Mouse (Mus musculus): ENCODE results near the gene Hbq1a.
"Not testable (repeated sequence)": the region's sequence is repeated elsewhere in the genome, so short reads cannot be mapped to it uniquely, and the experiment has no call there.

Hbq1a gene

DNA sequence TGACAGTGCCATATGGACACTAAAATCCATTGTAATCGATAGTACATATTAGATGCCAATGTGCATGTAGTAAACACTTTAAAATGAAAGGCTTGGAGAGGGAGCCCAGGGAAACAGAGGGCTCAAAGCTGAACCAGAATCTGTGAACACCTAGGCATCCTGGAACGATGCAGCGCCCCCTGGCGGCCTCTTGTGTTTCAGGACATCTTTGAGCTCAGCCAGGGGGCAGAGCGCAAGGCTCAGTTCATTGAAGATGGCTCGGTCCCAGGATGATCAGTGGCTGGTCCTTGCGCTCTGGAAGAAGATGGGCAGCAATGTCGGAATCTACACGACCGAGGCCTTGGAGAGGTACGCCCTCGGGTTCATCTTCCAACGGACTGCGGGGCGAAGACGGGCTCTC lies at the start of gene Hbq1a:
TSS of gene Hbq1a (plus strand) at position 205 of the 400 bp plus-strand sequence.
- DNase-seq (ENCODE audit: low spot score in 2 of 2), result peak; percentile 9 to 38

DNA sequence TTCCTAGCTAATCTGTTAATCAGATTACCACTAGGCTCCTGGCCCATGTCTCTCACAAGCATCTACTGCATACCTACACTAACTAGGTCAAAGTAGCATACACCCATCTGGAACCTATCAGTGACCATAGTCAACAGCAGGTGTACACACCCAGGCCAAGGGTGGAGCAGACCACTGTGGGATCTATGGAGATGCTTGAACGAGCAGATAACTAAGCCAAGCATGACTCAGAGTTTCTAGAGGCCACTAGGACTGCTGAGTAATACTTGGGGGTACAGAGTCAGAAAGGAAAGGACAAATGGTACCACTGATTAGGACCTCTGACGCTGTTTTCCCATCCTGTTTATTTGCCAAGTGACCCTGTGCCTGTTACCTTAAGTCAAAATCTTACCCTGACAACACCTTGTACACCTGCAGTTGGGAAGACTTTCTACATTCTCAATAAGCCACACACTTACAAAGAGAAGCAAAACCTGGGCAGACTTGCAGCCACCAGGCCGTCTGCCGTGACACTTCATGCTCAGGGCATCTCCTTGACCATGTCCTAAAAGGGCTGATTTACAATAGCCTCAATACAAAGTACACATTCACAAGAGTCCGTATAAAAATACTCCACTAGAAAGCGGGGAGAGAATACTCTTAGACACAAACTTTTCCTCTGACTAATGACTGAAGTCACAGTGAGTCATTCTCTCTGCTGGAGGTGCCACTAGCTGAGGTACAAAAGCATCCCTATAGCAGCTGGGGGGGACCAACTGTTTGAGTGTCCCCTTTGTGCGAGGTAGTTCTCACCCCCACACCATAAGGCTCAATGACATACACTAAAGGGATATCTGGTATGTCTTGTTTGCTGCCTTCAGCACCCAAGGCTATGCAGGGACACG lies 48.7 kb upstream of the Hbq1a start:
- no peak for DNase-seq (ENCODE audit: low spot score in 2 of 2)

DNA sequence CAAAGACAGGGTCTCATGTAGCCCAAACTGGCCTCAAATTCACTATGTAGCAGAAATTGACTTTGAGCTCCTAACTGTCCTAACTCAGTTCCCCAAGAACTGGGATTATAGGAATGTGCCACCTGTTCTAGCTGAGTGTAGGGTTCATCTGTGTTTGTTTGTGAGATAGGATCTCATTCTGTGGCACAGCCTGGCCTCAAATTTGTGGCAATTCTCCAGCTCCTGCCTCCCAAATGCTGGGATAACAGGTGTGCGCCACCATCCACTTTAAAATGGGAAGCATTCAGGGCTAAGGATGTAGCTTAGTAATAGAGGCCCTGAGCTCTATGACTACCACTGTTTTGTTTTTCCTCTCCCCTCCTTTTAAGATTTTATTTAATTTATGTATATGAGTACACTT lies 46.7 kb upstream of the Hbq1a start:
- DNase-seq (ENCODE audit: low spot score in 2 of 2), result no peak

DNA sequence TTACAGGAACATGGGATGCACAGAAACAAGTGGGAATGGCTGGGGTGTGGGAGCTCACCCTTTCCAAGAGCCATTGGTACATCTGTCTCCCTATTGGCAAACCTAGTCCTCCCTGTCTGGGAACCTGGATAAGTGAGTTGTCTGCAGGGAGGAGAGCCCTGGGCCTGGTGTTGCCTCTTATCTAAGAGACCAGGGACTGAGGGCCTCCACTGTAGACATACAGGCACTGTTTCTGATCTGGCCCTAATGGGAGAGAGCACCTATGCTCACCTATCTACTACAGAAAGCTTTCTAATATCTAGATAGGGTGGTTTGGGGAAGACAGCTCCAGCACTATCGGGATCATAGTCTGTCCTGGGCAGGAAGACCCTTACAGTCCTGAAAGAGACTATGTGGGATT lies 43.7 kb upstream of the Hbq1a start:
- DNase-seq (ENCODE audit: low spot score in 2 of 2), result no peak

DNA sequence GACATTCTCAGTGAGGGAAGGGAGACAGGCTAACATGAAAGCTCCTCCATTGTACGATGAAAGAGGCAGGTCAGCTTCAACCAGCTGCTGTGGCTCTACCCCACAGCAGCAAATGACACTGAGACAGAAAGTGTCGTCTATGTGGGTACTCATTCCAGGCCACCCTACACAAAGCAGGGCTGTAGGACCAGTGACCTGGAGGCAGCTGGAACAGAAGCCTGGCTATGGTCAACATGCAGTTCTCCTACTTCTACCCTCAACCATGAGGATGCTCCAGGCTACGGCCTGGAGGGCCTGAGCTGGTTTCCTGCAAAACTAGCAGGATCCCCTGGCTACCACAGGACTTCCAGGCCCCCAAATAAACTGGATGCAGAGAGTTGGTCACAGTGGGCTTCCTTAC lies 43.3 kb upstream of the Hbq1a start:
- DNase-seq (ENCODE audit: low spot score in 2 of 2), result no peak

DNA sequence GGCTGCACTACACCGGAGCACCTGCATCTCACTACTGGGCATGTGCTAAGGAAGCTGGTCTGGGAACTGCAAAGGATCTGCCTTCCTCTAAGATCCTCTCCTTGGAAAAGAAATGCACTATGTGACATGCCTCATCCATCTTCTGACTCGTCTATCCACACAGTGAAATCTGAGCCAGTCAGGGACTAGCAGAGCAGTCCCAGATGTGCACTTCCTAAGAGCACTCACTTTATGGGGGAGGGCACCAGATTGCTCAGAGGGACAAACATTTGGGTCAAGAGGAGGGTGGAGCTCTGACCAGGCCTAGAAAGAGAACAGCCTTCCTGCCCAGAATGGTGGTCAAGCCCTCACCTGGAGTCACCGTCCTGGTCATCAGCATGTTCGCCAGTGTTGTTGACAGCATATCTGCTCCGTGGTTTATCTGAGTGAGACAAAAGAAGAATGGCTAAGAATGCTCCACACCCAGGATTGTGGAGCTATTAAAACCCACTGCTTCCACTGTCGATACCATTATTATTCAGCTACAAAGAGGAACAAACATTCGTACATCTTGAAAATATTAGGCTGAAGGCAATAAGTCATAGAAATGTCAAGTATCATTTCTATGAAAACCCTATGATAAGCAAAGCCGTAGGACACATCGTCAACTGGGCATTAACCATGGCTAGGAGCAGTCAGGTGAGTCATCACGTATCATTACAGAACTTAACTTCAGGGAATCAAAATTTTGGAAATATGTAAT lies 37.0 kb upstream of the Hbq1a start:
- no peak for DNase-seq (ENCODE audit: low spot score in 2 of 2)

DNA sequence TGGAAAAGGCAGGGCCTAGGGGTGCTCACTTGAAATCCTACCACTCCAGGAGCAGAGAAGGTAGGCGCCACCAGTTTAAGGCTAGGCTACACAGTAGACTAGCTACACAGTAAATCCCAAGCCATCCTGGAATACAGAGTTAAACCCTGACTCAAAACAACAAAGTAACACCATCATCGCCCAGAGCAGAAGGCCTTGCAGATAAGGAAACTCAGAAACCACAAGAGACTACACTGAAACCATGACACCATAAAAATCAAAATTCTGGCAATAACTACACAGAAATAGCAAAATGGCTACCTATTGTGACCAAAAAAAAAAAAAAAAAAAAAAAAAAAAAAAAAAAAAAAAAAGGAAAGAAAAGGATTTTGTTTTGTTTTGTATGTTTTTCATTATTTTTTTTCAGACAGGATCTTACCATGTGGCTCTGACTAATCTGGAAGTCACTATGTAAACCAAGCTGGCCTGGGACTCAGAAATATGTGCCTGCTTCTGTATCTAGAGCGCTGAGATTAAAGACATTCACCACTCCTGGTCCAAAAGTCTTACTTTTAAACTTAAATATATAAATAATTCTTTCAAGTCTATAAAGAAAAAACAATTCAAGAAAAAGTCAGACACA lies 34.6 kb upstream of the Hbq1a start:
- DNase-seq (ENCODE audit: low spot score in 2 of 2), result no peak

DNA sequence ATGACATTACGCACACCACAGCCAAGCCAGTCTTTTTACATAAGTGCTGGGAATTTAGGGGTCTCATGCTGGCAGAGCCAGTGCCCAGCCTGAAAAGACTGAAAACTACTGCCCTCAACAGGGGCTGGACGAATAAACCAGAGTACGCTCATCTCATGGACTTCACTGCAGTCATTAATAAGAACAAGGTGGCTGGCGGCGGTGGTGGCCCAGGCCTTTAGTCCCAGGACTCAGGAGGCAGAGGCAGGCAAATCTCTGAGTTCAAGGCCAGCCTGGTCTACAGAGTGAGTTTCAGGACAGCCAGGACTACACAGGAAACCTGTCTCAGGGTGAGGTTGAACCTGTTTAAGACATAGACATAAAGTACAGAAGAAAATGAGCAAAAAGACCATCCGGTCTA lies 33.7 kb upstream of the Hbq1a start:
- DNase-seq (ENCODE audit: low spot score in 2 of 2), result no peak

DNA sequence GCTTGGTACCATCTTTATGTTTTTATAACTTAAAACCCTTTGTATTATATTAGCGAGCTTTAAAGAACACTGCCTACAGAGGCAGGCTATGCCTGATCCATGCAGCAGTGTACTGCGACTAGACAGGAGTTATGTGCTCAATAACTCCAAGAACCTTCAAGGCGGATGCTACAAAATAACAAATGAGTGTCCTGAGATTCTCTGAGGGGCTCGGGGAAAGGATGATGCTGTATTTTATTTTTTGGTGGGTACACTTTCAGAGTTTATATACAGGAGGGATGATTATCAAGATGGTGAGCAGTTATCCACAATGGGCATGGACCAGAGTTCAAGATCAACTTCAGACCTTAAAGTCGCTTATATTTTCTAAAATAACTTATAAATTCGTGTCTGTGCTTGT lies 33.1 kb upstream of the Hbq1a start:
- DNase-seq (ENCODE audit: low spot score in 2 of 2), result no peak

DNA sequence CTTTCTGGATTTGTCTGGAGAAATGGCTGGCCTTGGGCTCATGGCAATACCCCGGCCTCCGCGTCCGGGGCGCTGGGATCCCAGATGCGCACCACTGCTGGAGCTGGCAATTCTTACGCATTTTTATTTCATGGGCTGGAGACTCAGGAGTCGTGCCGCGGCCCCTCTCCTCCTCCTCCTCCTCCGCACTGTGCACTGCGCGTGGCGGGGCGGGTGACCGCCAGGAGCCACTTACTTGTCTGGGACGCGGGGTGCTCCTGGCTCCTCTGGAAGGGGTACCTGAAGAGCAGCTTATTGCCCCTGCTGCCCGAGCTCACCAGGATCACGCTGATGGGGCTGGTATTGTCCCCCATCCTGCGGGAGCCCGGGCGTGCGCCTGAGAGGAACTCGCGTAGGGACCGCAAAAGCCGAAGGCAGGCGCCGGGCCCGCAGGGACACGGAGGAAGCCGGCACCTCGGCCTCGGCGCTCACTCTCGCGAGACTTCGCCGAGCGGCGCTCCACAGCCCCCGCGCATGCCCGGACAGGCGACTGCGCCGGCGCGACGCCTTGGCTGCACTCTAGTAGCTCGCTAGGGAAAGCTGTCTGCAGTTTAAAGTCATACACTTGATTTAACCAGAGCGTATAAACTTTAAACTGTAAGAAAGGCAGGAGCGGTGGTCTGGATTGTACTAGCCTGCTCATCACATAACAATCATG lies 32.5 kb upstream of the Hbq1a start, which contains the start of gene Nprl3:
TSS of gene Nprl3 (minus strand) at position 520 of the 697 bp plus-strand sequence.
- DNase-seq (ENCODE audit: low spot score in 2 of 2), result peak; percentile 92 to 94

DNA sequence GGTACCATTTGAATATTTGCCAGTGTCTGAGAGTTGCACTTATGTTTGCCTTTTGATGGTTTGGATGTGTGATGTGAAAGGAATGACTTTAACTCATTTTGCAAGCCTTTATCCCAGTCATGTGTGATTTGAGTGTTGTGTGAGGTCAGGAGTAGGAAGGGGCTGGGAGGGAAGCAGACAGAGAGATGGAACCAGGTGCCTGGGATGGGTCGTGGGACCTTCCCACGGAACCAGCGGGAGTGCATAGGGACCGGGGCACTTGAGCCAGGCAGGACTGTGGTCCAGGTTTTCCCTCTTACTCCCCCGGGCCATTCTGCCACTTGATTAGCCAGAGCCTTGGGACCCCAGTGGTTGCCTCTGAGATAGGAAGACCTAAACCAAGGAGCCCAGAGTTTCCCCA lies 31.9 kb upstream of the Hbq1a start:
- DNase-seq (ENCODE audit: low spot score in 2 of 2), result no peak

DNA sequence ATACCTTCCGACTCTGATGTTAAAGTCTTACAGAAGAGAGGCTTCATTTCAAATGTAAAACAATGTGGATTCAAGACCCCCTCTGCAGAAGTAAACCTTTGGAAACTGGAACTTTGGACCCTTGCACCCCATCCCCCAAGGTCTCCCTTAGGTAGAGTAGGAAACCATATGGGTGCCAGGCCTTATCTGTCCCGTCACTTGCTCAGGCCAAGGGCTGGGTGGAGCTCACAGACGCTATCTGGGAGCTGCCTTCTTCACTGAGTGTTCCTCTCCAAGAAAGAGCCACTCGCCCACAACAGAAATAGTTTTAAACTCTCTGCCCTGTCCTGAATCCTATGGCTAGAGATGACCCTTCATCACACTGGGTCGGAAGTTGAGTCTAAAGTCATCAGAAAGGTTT lies 30.9 kb upstream of the Hbq1a start:
- DNase-seq (ENCODE audit: low spot score in 2 of 2), result no peak

DNA sequence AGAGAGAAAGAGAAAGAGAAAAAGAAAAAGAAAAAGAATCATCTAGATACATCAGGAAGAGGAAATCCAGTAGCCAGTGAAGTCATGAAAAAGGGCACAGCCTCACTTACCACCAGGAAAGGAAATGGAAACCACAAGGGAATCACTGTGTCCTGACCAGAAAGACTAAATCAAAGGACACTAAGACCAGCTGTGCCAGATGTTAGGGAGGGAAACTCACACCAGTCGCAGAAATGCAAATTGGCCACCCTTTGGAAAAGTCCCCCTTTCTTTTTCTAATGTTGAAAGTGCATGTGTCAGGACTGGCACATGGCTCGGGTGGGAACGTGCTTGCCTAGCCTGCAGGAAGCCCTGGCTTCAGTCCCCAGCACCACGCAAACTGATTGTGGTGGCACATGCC lies 28.7 kb upstream of the Hbq1a start:
- DNase-seq (ENCODE audit: low spot score in 2 of 2), result no peak

DNA sequence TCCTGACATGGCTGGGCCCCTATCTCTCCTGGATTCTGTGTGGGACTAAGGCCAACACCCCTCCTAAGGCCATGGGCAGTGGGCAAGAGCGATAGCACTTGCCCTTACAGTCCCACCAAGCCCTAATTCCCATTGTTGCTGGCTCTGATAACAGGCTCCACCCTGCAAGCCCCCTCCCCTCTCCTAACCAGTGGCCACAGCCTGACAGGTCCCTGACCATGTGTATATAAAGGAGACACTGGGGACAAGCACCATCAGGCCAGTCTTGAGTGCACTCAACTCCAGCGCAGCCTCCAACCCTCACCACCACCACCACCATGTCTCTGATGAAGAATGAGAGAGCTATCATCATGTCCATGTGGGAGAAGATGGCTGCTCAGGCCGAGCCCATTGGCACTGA lies 23.5 kb upstream of the Hbq1a start, which contains the start of gene Hba-x:
TSS of gene Hba-x (plus strand) at position 54 of the 400 bp plus-strand sequence.
- DNase-seq (ENCODE audit: low spot score in 2 of 2), result no peak

DNA sequence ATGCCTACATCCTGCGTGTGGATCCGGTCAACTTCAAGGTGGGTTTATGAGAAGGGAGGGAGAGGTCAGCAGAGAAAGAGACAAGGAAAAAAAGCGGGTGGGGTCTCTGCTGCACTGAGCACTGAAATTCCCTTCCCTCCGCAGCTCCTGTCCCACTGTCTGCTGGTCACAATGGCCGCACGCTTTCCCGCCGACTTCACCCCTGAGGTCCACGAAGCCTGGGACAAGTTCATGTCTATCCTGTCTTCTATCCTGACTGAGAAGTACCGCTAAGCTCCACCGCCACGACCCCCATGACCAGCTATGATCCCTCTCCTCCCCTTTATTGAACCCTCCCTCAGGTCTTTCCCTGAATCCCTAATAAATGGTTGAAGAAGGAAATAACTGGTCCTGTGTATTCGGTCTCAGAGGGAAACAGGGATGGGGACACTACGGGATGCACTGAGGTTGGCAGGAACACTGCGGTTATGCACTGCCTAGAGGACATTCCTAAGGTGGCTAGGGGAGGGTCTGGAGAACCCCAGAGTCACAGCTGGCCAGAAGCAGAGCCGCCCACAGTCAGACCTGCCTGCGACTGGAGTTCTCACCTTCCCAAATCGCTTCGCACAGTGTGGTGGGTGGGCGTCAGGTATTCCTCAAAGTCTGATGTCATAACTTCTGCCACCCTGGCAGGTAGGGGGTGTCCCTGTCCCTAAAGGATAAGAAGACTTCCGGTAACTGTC lies 22.0 kb upstream of the Hbq1a start:
- DNase-seq (ENCODE audit: low spot score in 2 of 2), result no peak

DNA sequence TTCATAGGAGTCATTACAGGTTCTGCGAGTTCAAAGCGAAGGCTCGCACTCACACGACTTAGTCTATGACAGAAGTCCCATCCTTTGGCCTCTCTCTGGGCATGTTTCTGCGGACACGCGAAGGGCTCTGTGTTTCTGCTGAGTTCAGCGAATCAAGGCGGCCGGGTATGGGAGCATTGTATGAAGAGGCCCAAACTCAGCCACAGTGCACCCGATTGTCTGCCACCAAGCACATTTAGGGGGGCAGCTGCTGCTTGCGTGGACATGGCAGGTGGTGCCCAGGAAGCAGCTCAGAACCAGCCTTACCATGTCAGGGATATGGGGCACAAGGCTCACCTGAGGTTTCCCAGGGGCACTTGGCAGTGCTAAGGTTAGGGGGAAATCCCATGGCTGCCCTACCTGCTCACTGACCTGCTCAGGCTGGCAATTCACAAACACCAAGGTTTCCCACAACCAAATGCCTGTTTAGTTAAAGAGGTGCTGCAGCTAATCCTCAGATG lies 21.4 kb upstream of the Hbq1a start:
- DNase-seq (ENCODE audit: low spot score in 2 of 2), result no peak

DNA sequence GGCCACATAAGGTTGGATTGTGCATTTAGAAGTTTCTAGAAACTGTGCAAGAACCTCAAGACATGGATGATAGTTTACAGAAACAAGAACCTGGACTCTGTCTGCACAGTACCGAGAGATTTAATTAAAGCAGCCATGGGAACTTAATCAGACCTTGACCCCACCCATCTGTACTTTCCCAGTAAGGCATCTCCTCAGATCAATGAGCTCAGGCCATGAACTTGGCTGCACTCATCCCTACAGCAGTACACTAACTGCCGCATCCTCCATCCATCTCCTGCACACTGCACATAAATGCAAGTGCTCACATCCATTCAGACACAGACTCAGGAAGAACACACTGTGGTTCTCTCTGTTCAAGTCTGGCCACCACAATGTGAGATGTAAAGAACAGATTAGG lies 19.2 kb upstream of the Hbq1a start:
- no peak for DNase-seq (ENCODE audit: low spot score in 2 of 2)

DNA sequence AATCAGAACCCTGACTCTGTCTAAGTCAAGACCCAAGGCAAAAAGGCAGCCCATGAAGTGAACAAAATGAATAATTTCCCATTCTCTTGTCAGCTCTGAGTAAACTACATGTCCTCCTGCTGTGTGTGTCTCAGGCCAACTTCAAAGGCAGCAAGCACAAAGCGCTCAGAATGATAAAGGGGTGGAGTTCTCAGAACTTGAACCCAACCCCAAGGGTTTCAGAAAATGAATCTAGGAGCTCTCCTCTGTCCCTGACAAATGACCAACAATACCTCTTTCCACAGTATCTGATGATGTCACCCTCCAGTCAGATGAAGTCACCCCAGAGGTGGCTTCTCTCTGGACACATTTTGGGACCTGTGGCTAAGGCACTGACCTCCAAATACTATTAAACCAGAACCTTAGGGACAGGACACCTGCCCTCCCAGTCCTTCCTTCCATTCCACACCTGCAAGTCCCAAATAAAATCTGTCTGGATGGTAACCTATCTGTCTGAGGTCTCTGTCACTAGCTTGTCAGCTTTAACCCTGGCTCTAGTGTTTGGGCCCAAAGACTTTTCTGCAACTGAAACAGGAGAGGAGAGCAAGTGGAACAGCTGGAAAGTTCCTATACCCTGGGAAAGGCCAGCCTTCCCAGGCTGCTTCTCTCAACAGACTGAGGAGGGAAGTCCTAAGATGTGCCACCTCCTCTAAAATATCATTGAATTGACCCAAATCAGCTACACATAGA lies 18.3 kb upstream of the Hbq1a start:
- DNase-seq (ENCODE audit: low spot score in 2 of 2), result no peak

DNA sequence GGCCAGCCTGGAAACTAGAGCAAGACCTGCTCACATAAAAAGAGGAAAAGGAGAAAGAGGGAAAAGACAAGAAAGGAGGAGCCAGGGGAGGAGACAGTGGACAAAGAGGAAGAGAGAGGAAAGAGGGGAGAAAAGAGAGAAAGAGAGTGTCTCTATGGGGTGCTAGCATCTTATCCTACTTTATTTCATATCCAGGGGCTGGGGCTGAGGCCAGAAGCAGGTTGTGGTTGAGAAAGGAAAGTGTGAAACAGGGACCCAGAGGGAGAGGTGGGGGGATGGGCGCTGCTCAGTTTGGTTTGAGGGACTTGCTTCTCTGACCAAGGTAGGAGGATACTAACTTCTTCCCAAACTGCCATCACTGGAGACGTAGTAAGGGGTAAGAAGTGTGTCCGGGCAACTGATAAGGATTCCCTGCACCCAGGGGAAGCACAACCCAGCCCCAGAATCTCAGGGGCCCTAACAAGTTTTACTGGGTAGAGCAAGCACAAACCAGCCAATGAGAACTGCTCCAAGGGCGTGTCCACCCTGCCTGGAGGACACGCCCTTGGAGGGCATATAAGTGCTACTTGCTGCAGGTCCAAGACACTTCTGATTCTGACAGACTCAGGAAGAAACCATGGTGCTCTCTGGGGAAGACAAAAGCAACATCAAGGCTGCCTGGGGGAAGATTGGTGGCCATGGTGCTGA lies 16.6 kb upstream of the Hbq1a start, which contains the start of gene Hba-a1:
TSS of gene Hba-a1 (plus strand) at position 421 of the 687 bp plus-strand sequence.
- not testable (repeated sequence) for DNase-seq (ENCODE audit: low spot score in 2 of 2)

DNA sequence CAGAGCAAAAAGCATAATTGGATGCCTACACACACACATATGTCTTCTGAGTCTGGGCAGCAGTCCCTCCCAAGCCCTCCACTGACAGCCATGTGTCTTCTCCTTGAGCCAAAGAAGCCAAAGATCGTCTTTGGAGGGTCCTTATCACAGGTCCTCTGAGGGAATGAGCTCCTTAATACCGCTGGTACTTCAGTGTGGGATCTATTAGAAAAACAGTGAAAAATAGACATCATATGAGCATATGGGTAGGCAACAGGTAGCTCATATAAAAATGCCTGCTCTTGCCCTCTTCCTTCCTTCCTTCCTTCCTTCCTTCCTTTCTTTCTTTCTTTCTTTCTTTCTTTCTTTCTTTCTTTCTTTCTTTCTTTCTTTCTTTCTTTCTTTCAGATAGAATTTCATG lies 15.3 kb upstream of the Hbq1a start:
- not testable (repeated sequence) for DNase-seq (ENCODE audit: low spot score in 2 of 2)

Data from natural killer cell, adult 2 months (primary cell).